Mouse (Mus musculus): Measurements from ENCODE around the gene Chac1. TPM values are rescaled to one million over a fixed set of nuclear protein-coding genes. Genes with fewer than 3 reads are reported as not detected.

Gene Chac1
- total RNA-seq, 2 experiments from 2014 or later, result 2.4 to 5.8 TPM

DNA sequence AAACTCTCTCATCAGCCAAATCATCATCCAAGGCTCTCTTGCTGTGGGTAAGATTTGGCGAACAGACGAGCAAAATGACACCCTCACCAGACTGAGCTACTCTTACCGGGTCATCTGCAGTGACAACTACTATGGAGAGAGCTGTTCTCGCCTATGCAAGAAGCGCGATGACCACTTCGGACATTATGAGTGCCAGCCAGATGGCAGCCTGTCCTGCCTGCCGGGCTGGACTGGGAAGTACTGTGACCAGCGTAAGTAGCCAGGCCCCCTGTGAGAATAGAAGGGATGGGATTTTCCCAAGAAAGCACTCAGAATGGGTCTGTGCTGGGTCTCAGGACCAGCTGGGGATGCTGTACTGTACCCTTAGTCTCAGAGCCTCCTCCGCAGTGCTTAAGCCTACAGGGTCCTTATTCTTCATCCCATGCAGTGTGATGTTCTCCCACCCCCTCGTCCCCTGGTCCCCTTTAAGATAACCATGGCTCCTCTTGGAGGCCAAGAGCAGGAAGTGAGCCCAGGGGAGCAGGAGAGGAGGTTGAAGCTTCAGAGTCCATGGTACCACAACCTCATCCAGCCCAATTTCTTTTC is 23.0 kb upstream of the Chac1 start:
- DNase-seq, result no peak

GRCm38 (mm10) chr2:119328546-119328945 is 22.5 kb upstream of the Chac1 start:
- DNase-seq, result no peak

- DNase-seq, result no peak
These were observed 21.8 kb upstream of the Chac1 start for GRCm38 (mm10) chr2:119329123-119329817.

DNA sequence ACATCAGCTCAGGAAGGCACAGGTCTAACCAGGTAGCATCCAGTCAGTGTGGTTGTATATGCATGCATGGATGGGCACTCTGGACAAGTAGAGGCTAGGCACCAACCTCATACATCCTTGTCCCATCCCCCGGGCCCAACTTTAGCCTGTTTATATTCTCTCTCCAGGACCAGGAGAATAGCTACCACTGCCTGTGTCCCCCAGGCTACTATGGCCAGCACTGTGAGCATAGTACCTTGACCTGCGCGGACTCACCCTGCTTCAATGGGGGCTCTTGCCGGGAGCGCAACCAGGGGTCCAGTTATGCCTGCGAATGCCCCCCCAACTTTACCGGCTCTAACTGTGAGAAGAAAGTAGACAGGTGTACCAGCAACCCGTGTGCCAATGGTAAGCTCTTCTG is 20.2 kb upstream of the Chac1 start:
- DNase-seq, result no peak

GRCm38 (mm10) chr2:119332177-119332661 is 18.8 kb upstream of the Chac1 start:
- no peak for DNase-seq

GRCm38 (mm10) chr2:119334135-119334534 is 16.9 kb upstream of the Chac1 start:
- no peak for DNase-seq

GRCm38 (mm10) chr2:119334964-119335525 is 16.0 kb upstream of the Chac1 start:
- DNase-seq, result no peak

DNA sequence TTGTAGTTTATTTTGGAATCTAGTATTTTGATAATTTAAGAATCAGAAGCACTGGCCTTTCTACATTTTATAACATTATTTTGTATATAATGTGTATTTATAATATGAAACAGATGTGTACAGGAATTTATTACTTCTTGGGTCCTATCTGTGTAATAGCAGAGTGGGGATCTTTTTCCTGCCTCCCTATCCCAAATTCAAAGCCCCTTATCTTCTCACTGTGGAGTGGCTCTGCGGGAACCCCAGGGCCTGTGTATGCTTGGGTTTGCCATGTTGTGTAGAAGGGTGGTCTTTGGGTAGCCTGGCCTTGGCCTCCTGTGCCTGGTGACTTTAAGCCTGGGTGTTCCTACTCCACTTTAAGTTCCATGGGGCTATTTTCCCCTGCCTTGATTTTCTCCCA is 15.5 kb upstream of the Chac1 start:
- no peak for DNase-seq

- DNase-seq, result no peak
These were observed 15.0 kb upstream of the Chac1 start for GRCm38 (mm10) chr2:119336002-119336401.

DNA sequence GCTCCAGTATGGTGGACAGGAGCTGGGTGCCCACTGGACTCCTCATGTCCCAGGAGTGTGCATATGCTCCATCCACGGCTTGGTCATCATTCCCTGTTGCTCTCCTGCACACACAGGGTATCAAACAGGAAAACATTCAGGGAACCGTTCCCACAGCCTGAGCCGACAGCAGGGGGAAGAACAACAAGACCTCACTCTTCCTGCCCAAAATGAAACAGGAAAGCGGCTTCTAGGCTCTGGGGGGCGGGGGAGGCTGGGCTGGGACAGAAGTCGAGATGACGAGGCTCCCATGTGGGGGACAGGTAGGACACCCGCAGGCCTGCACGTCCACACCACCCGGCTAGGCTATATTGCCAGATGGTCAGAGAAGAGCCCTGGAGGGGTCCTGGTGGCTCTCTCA is 14.6 kb upstream of the Chac1 start:
- DNase-seq, result no peak

DNA sequence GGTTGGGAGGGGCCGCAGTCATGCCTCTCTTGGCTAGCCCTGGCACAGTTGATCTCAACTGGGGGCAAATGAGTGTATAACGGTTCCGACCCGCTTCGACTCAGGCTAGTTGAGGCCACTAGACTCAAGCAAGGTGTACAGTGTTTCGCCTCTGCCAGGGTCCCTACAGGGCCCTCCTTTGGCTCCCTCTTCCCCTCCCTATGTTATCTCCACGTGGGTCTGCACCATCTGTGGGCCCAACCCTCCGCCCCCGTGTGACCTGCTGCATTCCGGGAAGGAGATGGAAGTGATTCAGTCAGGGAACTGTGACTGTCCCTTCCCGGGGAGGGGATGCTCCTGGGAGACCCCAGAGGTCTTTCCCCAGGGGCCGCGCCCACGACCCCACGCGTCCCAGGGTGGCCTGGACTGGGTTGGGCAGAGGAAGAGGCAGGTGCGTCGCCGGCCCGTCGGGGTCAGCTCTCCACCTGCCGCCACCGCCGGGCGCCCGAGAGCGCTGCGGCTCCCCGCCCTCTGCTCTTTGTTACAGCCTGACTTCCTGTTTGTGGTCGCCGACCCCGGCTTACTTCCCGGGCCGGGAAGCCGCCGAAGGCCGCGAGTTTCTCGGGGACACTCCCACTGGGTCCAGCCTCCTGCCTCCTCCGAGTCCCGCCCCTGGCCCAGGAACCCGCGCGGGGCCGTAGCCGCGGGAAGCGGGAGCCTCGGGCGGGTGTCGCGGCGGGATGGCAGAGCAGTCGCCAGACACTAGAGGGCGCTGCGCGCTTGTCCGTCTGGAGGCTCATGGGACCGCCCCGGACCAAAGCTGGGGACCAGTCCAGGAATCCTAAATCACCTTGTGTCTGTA is 13.4 kb upstream of the Chac1 start:
- DNase-seq, result peak; percentile 95

DNA sequence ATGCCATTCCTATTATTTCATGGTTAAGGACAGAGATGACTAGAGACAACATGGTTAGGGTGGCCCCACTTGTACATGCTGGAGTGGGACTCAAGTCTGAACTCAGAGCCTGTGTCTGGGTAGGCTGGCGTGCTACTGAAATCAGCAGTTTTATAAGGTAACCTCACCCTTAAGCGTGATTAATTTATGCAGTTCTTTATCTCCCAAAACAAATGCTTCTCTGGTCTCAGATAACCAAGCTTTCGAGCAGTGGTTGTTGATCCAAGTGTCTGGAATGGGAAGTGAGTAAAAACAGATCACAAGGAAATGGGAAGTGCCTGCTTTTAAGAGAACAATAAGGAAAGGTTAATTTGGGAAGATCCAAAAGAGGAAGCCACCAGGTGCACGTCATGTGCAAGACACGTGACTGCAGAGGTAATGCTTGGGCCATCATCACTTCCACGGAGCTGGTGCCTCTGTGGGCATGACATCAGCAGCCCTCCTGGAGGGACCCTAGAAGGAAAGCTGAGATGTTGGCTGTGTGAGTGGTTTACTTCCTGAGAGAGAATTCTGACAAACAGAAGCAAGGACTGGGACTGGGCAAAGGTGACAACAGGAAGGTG is 6.4 kb upstream of the Chac1 start:
- no peak for DNase-seq

- DNase-seq, result no peak
These were observed 2.7 kb downstream of the Chac1 start for GRCm38 (mm10) chr2:119353707-119354106.

GRCm38 (mm10) chr2:119355089-119355488 is 4.1 kb downstream of the Chac1 start:
- DNase-seq, result peak; percentile 72

DNA sequence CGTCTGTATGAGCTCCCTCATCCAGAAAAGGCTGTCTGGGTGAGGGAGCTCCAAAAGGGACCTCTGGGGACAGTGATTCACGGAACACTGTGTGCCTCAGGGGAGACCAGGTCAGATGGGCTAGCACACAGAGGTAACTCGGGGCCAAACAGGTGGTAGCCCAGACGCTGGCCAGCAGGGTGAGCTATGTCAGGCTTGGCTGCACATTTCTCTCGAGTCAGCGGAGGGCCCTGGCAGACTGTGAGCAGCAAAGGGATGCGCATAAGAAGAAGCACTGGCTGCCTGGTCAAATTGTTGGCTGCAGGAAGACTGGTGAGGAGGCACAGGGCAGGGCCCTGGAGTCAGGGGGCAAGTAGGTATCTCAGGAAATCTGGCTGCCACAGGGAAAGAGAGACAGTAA is 4.6 kb downstream of the Chac1 start:
- DNase-seq, result peak; percentile 54

- DNase-seq, result no peak
These were observed 5.3 kb downstream of the Chac1 start for GRCm38 (mm10) chr2:119356310-119356709.

- no peak for DNase-seq
These were observed 5.8 kb downstream of the Chac1 start for GRCm38 (mm10) chr2:119356805-119357204.

- DNase-seq, result no peak
These were observed 7.2 kb downstream of the Chac1 start for GRCm38 (mm10) chr2:119358249-119358648.

DNA sequence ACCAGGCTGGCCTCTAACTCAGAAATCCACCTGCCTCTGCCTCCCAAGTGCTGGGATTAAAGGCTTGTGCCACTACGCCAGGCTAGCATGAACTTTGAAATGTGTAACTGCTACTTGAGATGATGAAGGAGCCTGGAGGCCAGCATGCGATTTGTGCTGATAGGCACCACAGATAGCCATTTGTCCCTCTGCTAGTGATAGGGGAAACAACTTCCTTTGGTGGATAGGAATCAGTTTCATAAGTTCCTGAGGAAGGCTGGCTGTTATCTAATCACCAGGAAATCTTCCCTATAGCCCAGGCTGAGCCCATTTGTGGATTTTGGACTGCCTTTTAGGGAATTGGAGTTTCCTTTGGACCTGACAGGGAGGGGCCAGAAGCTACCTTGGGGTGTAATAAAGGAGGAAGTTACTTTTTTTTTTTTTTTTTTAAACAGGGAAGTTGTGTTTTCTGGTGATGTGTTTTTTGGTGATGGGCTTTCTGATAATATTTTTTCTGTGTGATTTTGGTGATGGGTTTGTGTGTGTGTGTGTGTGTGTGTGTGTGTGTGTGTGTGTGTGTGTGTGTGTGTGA is 8.8 kb downstream of the Chac1 start:
- no peak for DNase-seq

GRCm38 (mm10) chr2:119364969-119365368 is 13.9 kb downstream of the Chac1 start:
- DNase-seq, result no peak

GRCm38 (mm10) chr2:119367346-119367745 is 16.3 kb downstream of the Chac1 start:
- DNase-seq, result no peak

DNA sequence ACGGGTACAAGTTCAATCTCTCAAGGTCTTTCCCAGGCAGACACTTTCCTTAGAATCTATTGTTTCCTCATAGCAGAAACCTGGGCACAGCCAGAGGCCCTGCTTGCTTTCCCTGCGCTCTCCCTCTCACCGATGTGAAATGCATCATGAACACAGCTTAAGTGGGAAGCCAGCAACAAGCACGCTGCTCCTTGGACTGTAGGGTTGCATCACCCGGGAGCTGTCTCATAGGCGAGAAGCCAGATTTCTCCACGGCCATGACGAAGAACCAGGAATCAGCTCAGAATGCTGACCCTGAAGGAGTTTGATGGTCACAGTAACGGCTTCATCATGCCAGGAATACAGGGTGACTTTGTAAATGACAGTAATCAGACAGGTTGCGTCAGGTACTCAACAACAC is 19.1 kb downstream of the Chac1 start:
- DNase-seq, result peak; percentile 69

All from adrenal gland, postnatal 10 days (tissue).